Comparison of ENCODE assay signal across 8 mouse cellular contexts in the genomic region with DNA sequence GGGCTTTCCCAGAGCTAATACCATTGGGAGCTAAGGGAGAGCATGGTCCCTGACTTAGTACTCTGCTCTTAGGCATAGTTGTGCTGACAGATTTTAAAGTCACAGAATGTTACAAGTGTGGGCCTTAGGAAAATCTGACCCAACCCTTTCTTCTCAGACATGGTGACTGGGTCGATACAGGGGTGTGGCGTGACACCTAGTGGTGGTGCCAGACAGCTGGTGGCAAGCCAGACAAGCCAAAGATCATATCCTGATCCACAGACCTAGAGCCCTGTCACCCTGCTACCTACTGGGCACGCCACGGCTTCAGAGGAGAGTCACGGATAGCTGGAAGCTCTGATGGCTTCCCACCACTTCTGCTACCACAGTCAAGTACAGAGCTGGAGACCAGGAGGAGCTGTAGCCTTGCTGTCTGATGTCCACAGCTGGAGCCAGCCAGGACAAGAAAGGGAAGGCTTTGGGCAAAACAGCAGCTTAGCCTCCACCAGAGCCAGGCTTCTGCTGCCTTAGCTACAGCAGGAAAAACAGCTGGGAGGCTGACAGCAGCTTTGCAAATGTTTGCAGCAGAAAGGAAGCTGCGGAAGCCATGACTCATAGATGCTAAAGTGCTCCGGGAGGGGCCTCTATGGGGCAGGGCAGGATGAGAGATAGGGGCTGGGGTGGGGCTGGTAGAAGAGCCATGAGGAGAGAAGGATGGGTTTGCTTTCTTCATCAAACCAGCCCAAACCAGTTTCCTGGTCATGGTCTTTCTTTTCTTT. TPM values are rescaled to one million over a fixed set of nuclear protein-coding genes. Genes with fewer than 3 reads are reported as not detected.
DNase-seq lines count a peak whose midpoint lies in the region; ATAC-seq and TF ChIP-seq lines count a peak whose summit lies in the region.
"Had no signal": no experiment of that assay in that cellular context is flagged by ENCODE, and none has a peak within 500 bp of the region (broad histone marks: within the 10 kb centered on the region; RNA-seq: fewer than 3 reads in every experiment).

No protein-coding gene starts in this region.

- H3K27ac ChIP-seq in ES-E14 (ENCODE audit: insufficient read depth, low read depth, low read length, poor library complexity, severe bottlenecking) = peak overlapping the region; percentile 26
- peak overlapping the region; percentile 87 for H3K27ac ChIP-seq in gastrocnemius, adult 2 months
- H3K27ac ChIP-seq in intestine, postnatal 0 days (ENCODE audit: low read depth, low read length) = peak overlapping the region; percentile 78
- peak overlapping the region; percentile 86 for H3K27ac ChIP-seq in lung, postnatal 0 days (ENCODE audit: low read length)
- no peak overlapping the region for H3K27ac ChIP-seq in forebrain, embryonic 13.5 days

- TF ChIP-seq EP300 in lung, postnatal 0 days (IDR thresholded peaks at IDR 0.05) = peak; percentile 89

- H3K4me2 ChIP-seq in intestine, postnatal 0 days (replicated peaks; ENCODE audit: low read depth) = peak overlapping the region; percentile 40
- 0 out of 2 replicates have a peak overlapping the region, but pooled peaks have one; percentile 4 for H3K4me2 ChIP-seq in lung, postnatal 0 days (replicated peaks; ENCODE audit: low read depth, low read length)
- H3K4me2 ChIP-seq in forebrain, embryonic 13.5 days = no peak overlapping the region

- H3K4me1 ChIP-seq in ES-E14 (ENCODE audit: control insufficient read depth in 2 of 2, insufficient read depth in 2 of 2, low read length in 2 of 2, poor library complexity in 1 of 2) = peaks cover 0 to 22% of the 10 kb centered on the region in 2 experiments; a peak in 2 of 4 replicates
- H3K4me1 ChIP-seq in intestine, postnatal 0 days (replicated peaks; ENCODE audit: control insufficient read depth, insufficient read depth, low read length) = peaks cover 6% of the 10 kb centered on the region; the same call in 1 of the 2 replicates
- peaks cover 27% of the 10 kb centered on the region for H3K4me1 ChIP-seq in lung, postnatal 0 days (ENCODE audit: insufficient read depth, low read depth, low read length)
- H3K4me1 ChIP-seq in forebrain, embryonic 13.5 days = peaks cover 12% of the 10 kb centered on the region

- peak; percentile 31; the same call in 1 of the 2 replicates for TF ChIP-seq CTCF in gastrocnemius, adult 2 months (IDR thresholded peaks at IDR 0.05)
- TF ChIP-seq CTCF in intestine, postnatal 0 days (IDR thresholded peaks at IDR 0.05; ENCODE audit: low read depth) = peak; percentile 74
- peak; percentile 67 for TF ChIP-seq CTCF in lung, postnatal 0 days (IDR thresholded peaks at IDR 0.05)

- peak; percentile 83 for ATAC-seq in intestine, postnatal 0 days
- ATAC-seq in lung, postnatal 0 days = peak; percentile 73
- ATAC-seq in forebrain, embryonic 13.5 days = no peak

- H3K9me3 ChIP-seq in ES-E14 (ENCODE audit: control insufficient read depth, insufficient read depth, low read depth, low read length) = no peaks in the 10 kb centered on the region
- no peaks in the 10 kb centered on the region for H3K9me3 ChIP-seq in intestine, postnatal 0 days (ENCODE audit: control insufficient read depth)
- no peaks in the 10 kb centered on the region for H3K9me3 ChIP-seq in lung, postnatal 0 days (ENCODE audit: low read length)
- no peaks in the 10 kb centered on the region for H3K9me3 ChIP-seq in forebrain, embryonic 13.5 days (replicated peaks)

- H3K36me3 ChIP-seq in ES-E14 (ENCODE audit: control insufficient read depth, insufficient read depth, low read length, poor library complexity, severe bottlenecking) = no peaks in the 10 kb centered on the region
- H3K36me3 ChIP-seq in intestine, postnatal 0 days (ENCODE audit: control insufficient read depth, insufficient read depth) = peaks cover 21% of the 10 kb centered on the region; the same call in 1 of the 2 replicates
- peaks cover 6% of the 10 kb centered on the region; the same call in 1 of the 2 replicates for H3K36me3 ChIP-seq in lung, postnatal 0 days (ENCODE audit: insufficient read depth, low read length)
- H3K36me3 ChIP-seq in forebrain, embryonic 13.5 days (ENCODE audit: poor library complexity, severe bottlenecking) = peaks cover 48% of the 10 kb centered on the region

- 25% methylated on average over 7 of the region's 7 CpGs for WGBS in intestine, postnatal 0 days
- 28% methylated on average over 7 of the region's 7 CpGs for WGBS in lung, postnatal 0 days
- 73% methylated on average over 7 of the region's 7 CpGs for WGBS in forebrain, embryonic 13.5 days

- in situ Hi-C loops in ES-E14 (cut with MboI; ENCODE audit: low sequenced_read_pairs in 2 of 2, unreplicated experiment in 2 of 2) = no loop called here

- no peak overlapping the region for H3K9ac ChIP-seq in ES-E14 (ENCODE audit: insufficient read depth, low read depth, low read length, poor library complexity, severe bottlenecking)
- no peak overlapping the region for H3K9ac ChIP-seq in intestine, postnatal 0 days (ENCODE audit: low read depth, low read length)
- H3K9ac ChIP-seq in lung, postnatal 0 days (replicated peaks; ENCODE audit: low read depth) = no peak overlapping the region; the same call in 1 of the 2 replicates
- H3K9ac ChIP-seq in forebrain, embryonic 13.5 days = no peak overlapping the region

- intact Hi-C loops in gastrocnemius, adult 2 months (cut with DNase I) = no loop called here

- H3K4me3 ChIP-seq in ES-E14 (ENCODE audit: insufficient read depth in 1 of 2, low read depth in 1 of 2, low read length in 2 of 2, poor library complexity in 1 of 2, severe bottlenecking in 1 of 2) = no peak overlapping the region
- peak overlapping the region; percentile 42 for H3K4me3 ChIP-seq in gastrocnemius, adult 2 months
- no peak overlapping the region for H3K4me3 ChIP-seq in intestine, postnatal 0 days (ENCODE audit: low read depth, low read length)
- no peak overlapping the region for H3K4me3 ChIP-seq in lung, postnatal 0 days (ENCODE audit: low read depth, low read length)
- no peak overlapping the region for H3K4me3 ChIP-seq in forebrain, embryonic 13.5 days

- DNase-seq in CD4-positive helper T cell, adult 2 months (ENCODE audit: low read depth, low spot score) = peak; percentile 77
- no peak for DNase-seq in ES-E14 (ENCODE audit: low read depth, low spot score)
- DNase-seq in gastrocnemius, adult 2 months = peak; percentile 76
- peak; percentile 92 for DNase-seq in lung, postnatal 0 days (ENCODE audit: low spot score)
- DNase-seq in thymus, postnatal 25 days = peak; percentile 60

- no peaks in the 10 kb centered on the region for H3K27me3 ChIP-seq in intestine, postnatal 0 days (replicated peaks; ENCODE audit: control insufficient read depth, insufficient read depth, low read length)
- no peaks in the 10 kb centered on the region for H3K27me3 ChIP-seq in lung, postnatal 0 days (replicated peaks; ENCODE audit: insufficient read depth, low read length)
- H3K27me3 ChIP-seq in forebrain, embryonic 13.5 days = no peaks in the 10 kb centered on the region

TF ChIP-seq in ES-E14, 5 proteins besides CTCF, POLR2A, EP300 and RAD21:
- TF ChIP-seq ZC3H11A (IDR thresholded peaks at IDR 0.05; ENCODE audit: borderline replicate concordance, low read depth, low read length) (no peak), CHD2 (IDR thresholded peaks at IDR 0.05; ENCODE audit: low read depth, low read length) (no peak), MAFK (IDR thresholded peaks at IDR 0.05; ENCODE audit: insufficient read depth, low read depth, low read length) (no peak), HCFC1 (IDR thresholded peaks at IDR 0.05; ENCODE audit: borderline replicate concordance, insufficient read depth, low read length) (no peak), ZNF384 (IDR thresholded peaks at IDR 0.05; ENCODE audit: low read depth, low read length) (no peak)

RNA-seq across cellular contexts. Expression of gene Capn2, which starts 11.0 kb away (rescaled TPM):
- total RNA-seq in ES-E14 (2012; rRNA removed) = 38.3 and 72.3 TPM in 2 replicates
- 10 to 100 TPM; 46.7 to 55.3 TPM for total RNA-seq in gastrocnemius, adult 2 months (2021)
- 31.8 and 34.0 TPM in 2 replicates for polyA plus RNA-seq in intestine, postnatal 0 days (2015; fragmentation: Nextera tagmentation; extraction: Ambion mirVana)
- 135 and 149 TPM in 2 replicates for polyA plus RNA-seq in lung, postnatal 0 days (2015; fragmentation: Nextera tagmentation; extraction: Ambion mirVana)
- polyA plus RNA-seq in forebrain, embryonic 13.5 days (2015; fragmentation: Nextera tagmentation; extraction: Ambion mirVana) = 63.8 and 65.1 TPM in 2 replicates

RNA-seq across cellular contexts. Expression of gene Capn8, which starts 58.4 kb away (rescaled TPM):
- not detected in 2 replicates for total RNA-seq in ES-E14 (2012; rRNA removed)
- not detected for total RNA-seq in gastrocnemius, adult 2 months (2021)
- 1.0 and 1.4 TPM in 2 replicates for polyA plus RNA-seq in intestine, postnatal 0 days (2015; fragmentation: Nextera tagmentation; extraction: Ambion mirVana)
- polyA plus RNA-seq in lung, postnatal 0 days (2015; fragmentation: Nextera tagmentation; extraction: Ambion mirVana) = 0.25 and 0.57 TPM in 2 replicates
- 0.10 and 0.16 TPM in 2 replicates for polyA plus RNA-seq in forebrain, embryonic 13.5 days (2015; fragmentation: Nextera tagmentation; extraction: Ambion mirVana)
- total RNA-seq: left cerebral cortex, postnatal 10 days had no signal
